Mouse (Mus musculus) lung, adult 2 months (tissue): Measurements from ENCODE around the gene Itga2b.
A peak's percentile ranks its signal among the peaks of the same experiment; 100 is the strongest.

Experiments
- CTCF ChIP-seq: fragments of 200-500 bp; IDR thresholded peaks from 2 replicates; pipeline ENCODE4 v1.5.1; 2011; ENCODE audit warnings: mild to moderate bottlenecking, low read length, control low read depth; ENCODE audit not compliant: insufficient read depth
- POLR2A ChIP-seq: fragments of 200-500 bp; IDR thresholded peaks from 2 replicates; pipeline ENCODE4 v1.6.1; 2011; ENCODE audit warnings: low read depth, mild to moderate bottlenecking, control low read depth, low read length, borderline replicate concordance; ENCODE audit errors: extremely low read depth

GRCm38 (mm10) chr11:102430121-102431017 lies 39.6 kb downstream of the Itga2b start, which contains the start of gene Grn:
- TF ChIP-seq CTCF (no peak), POLR2A (peak; percentile 77; the same call in 1 of the 2 replicates)
